Mouse (Mus musculus) cerebellum, adult 9-11 months (tissue): ENCODE data around the gene Gm29564.
"Not testable (repeated sequence)": the region's sequence is repeated elsewhere in the genome, so short reads cannot be mapped to it uniquely, and the experiment has no call there.

ENCODE experiments used
- DNase-seq: peaks from one replicate; pipeline ENCODE4 v3.0.0; 2022

Gm29564 gene

DNA sequence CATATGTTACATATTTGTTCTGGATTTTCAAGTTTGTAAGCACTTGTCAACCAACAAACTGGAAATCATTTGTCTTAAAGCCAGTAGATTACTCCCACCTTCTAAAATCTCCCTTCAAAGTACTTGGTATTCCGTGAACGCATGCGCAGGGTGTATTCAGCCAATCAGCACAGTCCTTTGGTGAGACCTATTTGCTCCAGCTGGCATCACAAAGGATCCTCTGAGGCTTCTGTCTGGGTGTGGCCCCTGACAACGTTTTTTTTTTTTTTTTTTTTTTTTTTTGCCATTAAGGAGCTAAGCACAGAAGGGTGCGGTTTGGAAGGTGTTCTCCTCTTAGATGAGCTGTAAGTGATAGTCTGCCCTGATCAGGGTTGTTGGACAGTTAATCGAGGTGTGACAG lies at the start of gene Gm29564:
Gene Gm29564 (plus strand): TSS at position 301 of the 400 bp plus-strand sequence.
- DNase-seq, result not testable (repeated sequence)
